Mouse (Mus musculus) heart, adult 2 months (tissue): ENCODE measurements at regions not wholly inside any gene's neighbourhood (a gene's known extent, or its start where the extent isn't known, plus 50 kb on each side); places are given as distances from the start of the nearest gene placed in this dataset.
"Not testable (repeated sequence)": the region's sequence is repeated elsewhere in the genome, so short reads cannot be mapped to it uniquely, and the experiment has no call there.

Source experiments
- DNase-seq, 2 experiments: peaks; one replicate each; pipeline ENCODE4 v3.0.0; 2021
- H3K27ac ChIP-seq: fragments of 200-600 bp; 2 replicates; pipeline ENCODE4 v1.8.1; 2022
- H3K27me3 ChIP-seq: fragments of 200-500 bp; 2 replicates; pipeline ENCODE4 v1.6.1; 2012; ENCODE audit warnings: mild to moderate bottlenecking, low read length, inconsistent platforms, mixed read lengths; ENCODE audit not compliant: control insufficient read depth, insufficient read depth
- H3K36me3 ChIP-seq: fragments of 200-500 bp; 2 replicates; pipeline ENCODE4 v1.6.1; 2012; ENCODE audit warnings: low read length, inconsistent platforms; ENCODE audit not compliant: control insufficient read depth, insufficient read depth
- H3K4me1 ChIP-seq: fragments of 200-500 bp; 2 replicates; pipeline ENCODE4 v1.6.1; 2011; ENCODE audit warnings: low read length; ENCODE audit not compliant: control insufficient read depth, insufficient read depth
- H3K4me3 ChIP-seq: fragments of 200-600 bp; 2 replicates; pipeline ENCODE4 v1.8.1; 2022
- H3K79me2 ChIP-seq: fragments of 200-500 bp; replicated peaks from 2 replicates; pipeline ENCODE4 v1.6.1; 2012; ENCODE audit warnings: mild to moderate bottlenecking, inconsistent platforms, low read length, moderate library complexity, mixed read lengths; ENCODE audit not compliant: control insufficient read depth, insufficient read depth
- H3K9ac ChIP-seq: fragments of 200-500 bp; 2 replicates; pipeline ENCODE4 v1.6.1; 2012; ENCODE audit warnings: low read depth, mild to moderate bottlenecking, control low read depth, inconsistent platforms, low read length, mixed read lengths
- CTCF ChIP-seq: fragments of 200-600 bp; IDR thresholded peaks from 2 replicates; pipeline ENCODE4 v1.8.1; 2022; ENCODE audit warnings: antibody characterized with exemption, mild to moderate bottlenecking, moderate library complexity
- EP300 ChIP-seq: fragments of 200-500 bp; IDR thresholded peaks from 2 replicates; pipeline ENCODE4 v1.6.1; 2011; ENCODE audit warnings: low read depth, low read length, control low read depth; ENCODE audit not compliant: insufficient read depth
- POLR2A ChIP-seq: fragments of 200-500 bp; IDR thresholded peaks from 2 replicates; pipeline ENCODE4 v1.6.1; 2011; ENCODE audit warnings: mild to moderate bottlenecking, low read depth, low read length, control low read depth; ENCODE audit not compliant: insufficient read depth
- WGBS: fragments of 180-500 bp; shearing (Covaris S2); methylation state at CpG from one replicate; pipeline ENCODE4 v1.1.7; 2018; 5-methylcytosine and 5-hydroxymethylcytosine counted together
- intact Hi-C: fragments of 180-260 bp; cut with DNase I; formaldehyde crosslinking; loops from one replicate; pipeline ENCODE4 v1.15.1; 2025

GRCm38 (mm10) chr13:4935940-4936339, 327.0 kb upstream of the Akr1e1 start:
- no peaks in the 10 kb centered on the region for H3K27me3 ChIP-seq
- no peaks in the 10 kb centered on the region for H3K4me1 ChIP-seq
- TF ChIP-seq CTCF: no peak
- no peak overlapping the region for H3K4me3 ChIP-seq
- intact Hi-C loops: loop anchor here (5.0 kb wide), 1 partner anchor 274 kb away; no protein-coding TSS in a partner anchor
- H3K27ac ChIP-seq: no peak overlapping the region
- 56% methylated on average over 4 of the region's 4 CpGs for WGBS
- no peak for DNase-seq
- no peaks in the 10 kb centered on the region for H3K36me3 ChIP-seq
- no peak overlapping the region for H3K9ac ChIP-seq
- no peaks in the 10 kb centered on the region for H3K79me2 ChIP-seq

DNA sequence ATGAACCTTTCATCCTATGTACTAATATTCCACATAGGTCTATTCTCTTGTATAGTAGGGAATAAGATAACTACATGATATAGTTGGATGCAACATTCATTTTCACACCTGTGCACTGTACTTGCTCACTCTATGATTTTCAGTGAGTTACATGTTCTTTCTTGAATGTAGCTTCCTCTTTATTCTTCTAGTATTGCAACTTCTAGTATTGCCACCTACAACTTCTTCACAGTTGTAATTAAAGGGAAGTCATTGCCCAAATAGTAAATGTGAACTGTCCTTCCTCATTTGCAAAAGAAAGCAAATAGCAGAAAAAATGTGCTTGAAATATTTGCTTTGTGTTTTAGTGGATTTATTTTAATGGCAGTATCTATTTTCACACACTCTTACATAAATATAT, 330.9 kb upstream of the Akr1e1 start:
- Histone ChIP-seq H3K79me2 (no peaks in the 10 kb centered on the region), H3K4me3 (no peak overlapping the region), H3K4me1 (no peaks in the 10 kb centered on the region), H3K9ac (no peak overlapping the region), H3K36me3 (no peaks in the 10 kb centered on the region), H3K27ac (no peak overlapping the region), H3K27me3 (no peaks in the 10 kb centered on the region)
- DNase-seq: no peak
- TF ChIP-seq CTCF: no peak
- no peak for TF ChIP-seq EP300
- no peak for TF ChIP-seq POLR2A
- intact Hi-C loops: loop anchor here (5.0 to 10.0 kb wide), 3 partner anchors 168 to 925 kb away; partner anchors contain the start of gene Klf6

GRCm38 (mm10) chr13:4942490-4942889, 333.5 kb upstream of the Akr1e1 start:
- not testable (repeated sequence) for H3K4me3 ChIP-seq, H3K79me2 ChIP-seq
- peak overlapping the region; percentile 40; the same call in 1 of the 2 replicates for H3K27ac ChIP-seq

DNA sequence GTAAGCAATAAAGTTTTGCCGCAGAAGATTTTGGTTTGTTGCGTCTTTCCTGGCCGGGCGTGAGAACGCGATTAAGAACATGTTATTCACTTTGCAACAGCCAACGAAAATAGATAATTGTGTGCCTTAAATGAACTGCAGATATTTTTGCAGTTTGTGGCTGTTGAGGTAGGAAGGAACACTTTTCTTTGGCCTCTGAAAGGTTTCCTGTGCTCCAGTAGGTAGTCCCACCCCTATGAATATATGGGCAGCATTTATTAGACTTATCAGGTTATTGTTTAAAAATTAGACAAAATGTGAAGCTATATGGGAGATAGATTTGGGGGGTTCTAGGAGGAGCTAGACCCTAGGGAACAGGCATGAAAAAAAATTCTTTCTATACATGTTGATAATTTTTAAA, 334.1 kb upstream of the Akr1e1 start:
- 5% methylated on average over 7 of the region's 7 CpGs for WGBS
- intact Hi-C loops: loop anchor here (2.0 to 10.0 kb wide), 3 partner anchors 171 to 1528 kb away; partner anchors contain the start of gene Klf6
- peak overlapping the region; percentile 57 for H3K27ac ChIP-seq
- TF ChIP-seq POLR2A (no peak), EP300 (no peak), CTCF (no peak)
- no peaks in the 10 kb centered on the region for H3K36me3 ChIP-seq
- H3K79me2 ChIP-seq: no peaks in the 10 kb centered on the region
- H3K4me3 ChIP-seq: peak overlapping the region; percentile 43
- no peaks in the 10 kb centered on the region for H3K4me1 ChIP-seq
- no peaks in the 10 kb centered on the region for H3K27me3 ChIP-seq
- H3K9ac ChIP-seq: peak overlapping the region; percentile 20; the same call in 1 of the 2 replicates
- DNase-seq: no peak

More at GRCm38 (mm10) chr13:4942490-4942889, 333.5 kb upstream of the Akr1e1 start:
- intact Hi-C loops: loop anchor here (2.0 to 10.0 kb wide), 3 partner anchors 170 to 1528 kb away; partner anchors contain the start of gene Klf6
- not testable (repeated sequence) for H3K9ac ChIP-seq, H3K36me3 ChIP-seq, H3K27me3 ChIP-seq, H3K4me1 ChIP-seq
- DNase-seq: peak; percentile 36 to 44
- 6% methylated on average over 6 of the region's 14 CpGs for WGBS
- TF ChIP-seq CTCF: peak; percentile 45

GRCm38 (mm10) chr13:4955384-4955783, 346.4 kb upstream of the Akr1e1 start:
- H3K36me3 ChIP-seq: no peaks in the 10 kb centered on the region
- no peaks in the 10 kb centered on the region for H3K4me1 ChIP-seq
- intact Hi-C loops: loop anchor here (5.0 kb wide), 1 partner anchor 57 kb away; no protein-coding TSS in a partner anchor
- H3K27ac ChIP-seq: no peak overlapping the region
- WGBS: 85% methylated on average over 3 of the region's 3 CpGs
- no peaks in the 10 kb centered on the region for H3K79me2 ChIP-seq
- H3K9ac ChIP-seq: no peak overlapping the region
- no peak overlapping the region for H3K4me3 ChIP-seq
- no peaks in the 10 kb centered on the region for H3K27me3 ChIP-seq
- no peak for DNase-seq
- TF ChIP-seq CTCF: no peak
- no peak for TF ChIP-seq EP300
- TF ChIP-seq POLR2A: no peak

DNA sequence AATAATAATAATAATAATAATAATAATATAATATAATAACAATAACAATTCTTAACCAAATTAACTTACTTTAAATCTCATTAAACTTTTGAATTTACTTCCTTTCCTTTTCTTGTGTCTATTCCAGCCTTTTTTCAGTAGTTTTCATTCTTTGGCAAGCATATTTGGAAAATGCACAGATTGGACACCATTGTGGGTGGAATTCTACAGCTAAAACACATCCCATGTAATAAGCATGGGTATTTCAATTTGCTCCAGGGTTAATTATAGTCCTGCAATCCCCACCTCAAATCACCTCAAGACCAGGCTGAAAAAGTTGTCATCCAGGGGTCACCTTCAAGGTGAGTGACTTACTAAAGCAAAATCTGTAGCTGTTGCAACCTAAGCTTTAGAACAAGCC, 355.9 kb upstream of the Akr1e1 start:
- H3K4me3 ChIP-seq: no peak overlapping the region
- H3K27me3 ChIP-seq: no peaks in the 10 kb centered on the region
- DNase-seq: no peak
- no peaks in the 10 kb centered on the region for H3K4me1 ChIP-seq
- TF ChIP-seq POLR2A (no peak), EP300 (no peak), CTCF (no peak)
- intact Hi-C loops: no loop called here
- H3K36me3 ChIP-seq: no peaks in the 10 kb centered on the region
- no peaks in the 10 kb centered on the region for H3K79me2 ChIP-seq
- no peak overlapping the region for H3K9ac ChIP-seq
- H3K27ac ChIP-seq: no peak overlapping the region
